Mouse (Mus musculus): ENCODE results near the gene H3f3b. TPM values are rescaled to one million over a fixed set of nuclear protein-coding genes. Genes with fewer than 3 reads are reported as not detected.
"Not testable (repeated sequence)": the region's sequence is repeated elsewhere in the genome, so short reads cannot be mapped to it uniquely, and the experiment has no call there.

H3f3b gene
- total RNA-seq, 2 experiments from 2014 or later, result 320 to 336 TPM

DNA sequence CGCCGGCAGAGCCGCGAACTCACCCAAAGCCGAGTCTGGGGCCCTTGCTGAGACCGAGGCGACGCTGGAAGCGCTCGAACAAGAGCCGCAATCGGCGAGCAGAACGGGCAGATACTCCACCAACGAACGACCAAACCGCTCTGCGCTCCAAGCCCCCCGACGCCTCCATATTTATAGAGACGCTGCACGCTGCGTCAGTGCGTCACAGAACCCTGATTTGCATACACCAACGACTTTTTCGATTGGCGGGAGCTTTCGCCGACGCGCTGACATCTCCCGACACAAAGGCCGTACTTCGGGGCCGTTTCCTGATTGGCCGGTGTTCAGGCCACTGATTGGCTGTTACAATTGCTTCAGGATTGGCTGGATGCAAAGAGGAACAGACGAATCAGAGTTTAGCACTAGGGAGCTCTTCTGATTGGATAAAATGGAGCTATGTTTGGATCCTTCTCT, 3.4 kb downstream of the H3f3b start:
- intact Hi-C loops (cut with DNase I), result no loop called here
- peak; percentile 96 to 98 for DNase-seq (ENCODE audit: extremely low spot score in 1 of 2, low spot score in 2 of 2)

DNA sequence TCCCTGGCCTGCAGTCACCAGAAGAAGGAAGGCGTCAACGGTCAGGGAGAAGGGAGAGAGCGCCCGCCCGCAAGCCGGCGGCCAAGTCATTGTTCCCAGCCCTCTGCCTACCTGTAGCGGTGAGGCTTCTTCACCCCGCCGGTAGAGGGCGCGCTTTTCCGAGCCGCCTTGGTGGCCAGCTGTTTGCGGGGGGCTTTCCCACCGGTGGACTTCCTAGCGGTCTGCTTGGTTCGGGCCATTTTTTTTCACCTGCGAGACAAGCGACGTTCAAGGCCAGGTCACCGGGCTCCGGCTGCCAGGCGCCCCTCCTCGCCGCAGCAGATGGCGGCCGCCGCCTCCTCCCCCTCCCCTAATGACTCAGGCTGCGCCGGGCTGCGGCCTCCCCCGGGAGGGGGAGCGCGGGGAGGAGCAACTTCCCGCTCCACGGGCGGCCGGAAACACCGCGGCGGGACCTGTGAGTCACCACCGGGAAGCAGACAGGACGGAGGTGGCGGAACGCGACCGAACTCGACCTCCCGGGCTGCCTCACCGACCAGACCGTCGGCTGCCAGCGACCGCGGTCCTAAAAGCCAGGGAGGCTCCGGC, 3.9 kb downstream of the H3f3b start:
- DNase-seq (ENCODE audit: extremely low spot score in 1 of 2, low spot score in 2 of 2), result peak; percentile 60 to 92
- intact Hi-C loops (cut with DNase I), result no loop called here

DNA sequence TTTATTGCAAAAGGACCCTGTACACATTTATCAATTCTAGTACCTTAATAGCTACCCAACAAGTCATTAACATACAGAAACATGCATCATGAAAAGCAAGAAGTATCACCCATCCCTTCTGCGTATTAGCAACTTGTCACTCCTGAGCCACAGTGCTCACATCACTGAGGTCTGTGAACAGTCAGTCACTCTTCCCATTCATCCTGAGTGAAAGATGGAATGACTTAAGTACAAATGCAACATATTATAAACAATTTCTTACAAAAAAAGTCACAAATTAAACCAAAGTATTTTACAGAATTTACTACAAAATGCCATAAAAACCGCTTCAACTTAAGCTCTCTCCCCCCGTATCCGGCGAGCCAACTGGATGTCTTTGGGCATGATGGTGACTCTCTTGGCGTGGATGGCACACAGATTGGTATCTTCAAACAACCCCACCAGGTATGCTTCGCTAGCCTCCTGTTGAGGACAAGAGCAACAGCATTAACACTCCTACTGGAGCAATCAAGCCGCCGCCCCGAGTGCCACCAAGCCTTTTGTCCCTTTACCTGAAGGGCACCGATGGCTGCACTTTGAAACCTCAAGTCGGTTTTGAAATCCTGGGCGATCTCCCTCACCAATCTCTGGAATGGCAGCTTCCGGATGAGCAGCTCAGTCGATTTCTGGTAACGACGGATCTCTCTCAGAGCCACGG, 4.5 kb downstream of the H3f3b start:
- DNase-seq (ENCODE audit: extremely low spot score in 1 of 2, low spot score in 2 of 2); intact Hi-C loops (cut with DNase I): not testable (repeated sequence)

DNA sequence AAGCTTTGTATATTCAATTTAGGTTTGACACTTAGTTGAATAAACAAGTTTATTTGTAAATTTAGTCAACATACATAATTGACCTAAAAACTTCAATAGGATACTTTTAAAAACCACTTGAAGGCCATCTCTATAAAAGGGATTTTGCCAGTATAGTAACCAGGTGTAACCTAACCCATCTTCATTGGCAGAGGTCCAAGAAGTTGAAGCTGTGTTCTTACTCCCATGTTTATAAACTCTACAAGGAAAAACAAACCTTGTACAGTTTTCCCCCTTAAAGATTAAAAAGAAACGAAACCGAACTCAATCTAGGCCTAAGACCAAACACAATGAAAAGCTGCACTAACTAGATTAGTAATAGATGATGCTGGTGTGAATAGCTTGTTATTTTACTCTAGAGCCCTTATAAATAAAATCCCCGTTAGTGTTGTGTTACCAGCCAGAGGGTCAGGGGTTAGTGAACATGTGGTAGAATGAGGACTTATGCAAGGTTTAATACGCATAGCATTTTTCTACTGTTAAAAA, 5.4 kb downstream of the H3f3b start:
- DNase-seq (ENCODE audit: extremely low spot score in 1 of 2, low spot score in 2 of 2), result no peak
- intact Hi-C loops (cut with DNase I), result no loop called here

DNA sequence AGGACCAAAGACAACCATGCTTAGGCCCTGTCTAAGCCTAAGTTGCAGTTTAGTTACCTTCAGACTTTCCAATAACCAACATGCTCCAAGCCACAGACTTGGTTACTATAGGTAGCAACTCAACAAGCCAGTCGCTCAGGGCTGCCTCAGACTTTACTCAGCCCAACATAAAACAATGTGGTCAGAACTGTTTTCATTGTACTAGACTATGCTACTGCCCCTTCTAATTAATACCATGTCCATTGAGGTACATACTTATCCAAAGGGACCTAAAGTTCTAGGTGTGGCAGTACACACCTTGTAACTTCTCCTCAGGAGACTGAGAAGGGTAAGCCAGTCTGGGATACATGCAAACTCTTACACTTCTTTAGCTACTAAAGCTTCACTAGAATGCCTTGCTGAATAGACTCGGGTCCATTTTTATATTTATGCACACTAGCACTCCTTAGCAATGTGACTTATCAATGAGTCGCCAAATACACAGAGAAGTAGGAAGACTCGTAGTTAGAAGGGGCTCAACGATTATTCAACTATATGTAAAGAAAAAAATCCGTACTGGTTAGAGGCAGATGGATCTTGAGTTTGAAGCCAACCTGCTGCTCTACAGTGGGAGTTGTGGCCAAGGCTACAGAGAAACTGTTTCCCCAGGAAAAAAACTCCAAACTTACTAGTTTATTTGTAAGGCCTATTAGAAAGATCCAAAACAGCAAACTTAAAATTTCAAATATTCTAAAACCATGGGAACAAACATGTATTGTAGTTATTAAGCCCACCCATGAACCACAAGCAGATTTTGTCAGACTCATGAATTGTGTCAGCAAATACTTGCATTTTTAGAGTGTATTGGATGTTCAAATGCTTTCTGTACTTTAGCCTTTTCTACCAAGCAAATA, 6.2 kb downstream of the H3f3b start:
- intact Hi-C loops (cut with DNase I), result no loop called here
- no peak for DNase-seq (ENCODE audit: extremely low spot score in 1 of 2, low spot score in 2 of 2)

DNA sequence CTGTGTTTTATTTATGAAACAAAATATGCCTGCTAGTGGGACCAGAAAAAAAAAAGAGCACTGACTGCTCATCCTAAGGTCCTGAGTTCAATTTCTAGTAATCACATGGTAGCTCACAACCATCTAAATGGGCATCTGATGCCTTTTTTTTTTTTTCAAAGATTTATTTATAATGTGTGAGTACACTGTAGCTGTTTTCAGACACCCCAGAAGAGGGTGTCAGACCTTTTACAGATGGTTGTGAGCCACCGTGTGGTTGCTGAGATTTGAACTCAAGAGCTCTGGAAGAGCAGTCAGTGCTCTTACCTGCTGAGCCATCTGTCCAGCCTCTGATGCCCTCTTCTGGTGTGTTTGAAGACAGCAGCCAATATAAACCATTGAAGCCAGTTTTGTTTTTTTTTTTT, 7.2 kb downstream of the H3f3b start:
- intact Hi-C loops (cut with DNase I), result no loop called here
- no peak for DNase-seq (ENCODE audit: extremely low spot score in 1 of 2, low spot score in 2 of 2)

DNA sequence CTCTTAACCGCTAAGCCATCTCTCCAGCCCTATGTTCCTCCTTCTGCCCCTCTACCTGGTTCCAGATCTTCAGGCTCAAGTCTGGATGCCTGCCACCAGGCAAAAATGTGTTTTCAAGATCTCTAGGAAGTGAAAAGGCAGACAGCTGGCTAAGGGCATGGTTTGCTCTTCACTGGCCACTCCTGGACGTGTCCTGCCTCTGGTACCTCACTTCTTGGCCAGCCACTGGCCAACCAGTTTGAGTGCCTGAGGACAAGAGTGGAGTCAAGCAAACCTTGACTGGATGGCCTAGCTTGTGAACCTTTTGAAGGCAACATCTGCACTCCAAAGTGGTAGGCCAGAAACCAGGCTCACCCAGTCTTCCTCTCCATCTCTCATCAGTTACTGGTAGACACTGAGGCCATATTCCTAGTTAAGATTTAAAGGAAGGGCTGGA, 7.8 kb downstream of the H3f3b start:
- peak in 1 of 2 experiments; percentile 54 for DNase-seq (ENCODE audit: extremely low spot score in 1 of 2, low spot score in 2 of 2)

DNA sequence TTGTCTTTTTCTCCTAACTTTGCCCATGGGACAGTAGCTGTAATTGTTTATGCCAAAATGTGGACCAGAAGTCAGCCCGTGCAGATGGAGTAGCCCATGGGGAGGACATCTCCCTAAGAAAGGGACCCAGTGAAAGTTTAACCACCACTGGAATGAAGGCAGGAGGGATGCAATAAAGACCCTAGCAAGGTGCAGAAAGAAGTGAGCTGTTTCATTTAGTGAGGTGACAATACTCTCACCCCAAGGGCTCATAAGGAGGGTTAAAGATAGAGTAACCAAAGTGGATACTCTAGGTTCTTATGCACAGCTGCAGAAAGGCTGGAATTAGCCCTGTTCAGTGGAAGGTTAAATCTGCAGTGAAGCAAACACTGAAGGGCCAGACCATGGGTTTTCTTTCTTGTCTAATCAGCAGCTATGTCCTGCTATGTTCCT, 8.4 kb downstream of the H3f3b start:
- intact Hi-C loops (cut with DNase I), result no loop called here

More for the DNA sequence above, 7.8 kb downstream of the H3f3b start:
- intact Hi-C loops (cut with DNase I), result no loop called here

DNA sequence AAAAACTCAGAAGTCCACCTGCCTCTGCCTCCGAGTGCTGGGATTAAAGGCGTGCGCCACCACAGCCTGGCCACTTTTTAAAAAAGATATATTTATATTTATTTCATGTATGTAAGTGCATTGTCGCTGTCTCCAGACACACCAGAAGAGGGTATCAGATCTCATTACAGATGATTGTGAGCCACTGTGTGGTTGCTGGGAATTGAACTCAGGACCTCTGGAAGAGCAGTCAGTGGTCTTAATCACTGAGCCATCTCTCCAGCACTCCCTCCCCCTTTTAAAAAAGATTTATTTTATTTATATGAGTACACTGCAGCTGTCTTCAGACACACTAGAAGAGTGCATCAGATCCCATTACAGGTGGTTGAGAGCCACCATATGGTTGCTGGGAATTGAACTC, 8.9 kb downstream of the H3f3b start:
- DNase-seq (ENCODE audit: extremely low spot score in 1 of 2, low spot score in 2 of 2), result not testable (repeated sequence)

More for the DNA sequence above, 8.4 kb downstream of the H3f3b start:
- no peak for DNase-seq (ENCODE audit: extremely low spot score in 1 of 2, low spot score in 2 of 2)

DNA sequence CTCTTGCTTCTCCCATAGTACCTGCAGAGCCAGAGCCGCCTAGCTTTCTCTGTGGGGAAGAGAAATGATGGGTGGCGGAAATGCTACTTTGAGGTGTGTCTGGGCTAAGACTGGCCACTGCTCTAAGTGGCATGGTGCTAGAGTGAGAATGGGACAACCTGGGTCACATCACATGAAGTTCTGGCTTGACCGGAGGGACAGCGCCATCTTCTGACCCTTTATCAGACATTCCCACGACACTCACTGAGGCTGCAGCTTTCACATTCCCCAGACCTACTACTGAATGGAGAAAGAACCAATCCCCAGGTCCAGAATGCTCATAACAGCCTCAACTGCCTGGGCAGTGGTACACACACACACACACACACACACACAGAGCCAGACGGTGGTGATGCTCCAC, 9.7 kb downstream of the H3f3b start:
- intact Hi-C loops (cut with DNase I), result no loop called here
- peak in 1 of 2 experiments; percentile 46 for DNase-seq (ENCODE audit: extremely low spot score in 1 of 2, low spot score in 2 of 2)

More for the DNA sequence above, 8.9 kb downstream of the H3f3b start:
- intact Hi-C loops (cut with DNase I), result not testable (repeated sequence)

DNA sequence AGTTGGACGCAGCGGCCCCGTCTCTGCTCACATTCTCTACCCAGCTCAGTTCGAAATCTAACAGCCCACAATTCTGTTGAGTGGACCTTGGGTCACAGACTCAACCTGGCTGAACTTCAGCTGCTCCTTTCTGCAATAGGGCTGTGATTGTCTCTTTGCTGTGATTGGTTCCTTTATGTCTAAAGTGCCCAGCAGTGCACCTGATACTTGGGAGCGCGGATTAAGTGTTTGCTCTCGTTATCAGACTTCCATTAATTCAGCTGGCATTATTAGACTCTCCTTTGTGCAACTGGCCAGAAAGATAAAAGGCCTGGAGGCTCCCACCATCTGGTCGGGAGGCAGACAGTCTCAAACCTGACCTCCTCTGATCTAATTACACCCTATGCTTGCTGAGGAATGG, 12.9 kb downstream of the H3f3b start:
- intact Hi-C loops (cut with DNase I), result no loop called here

DNA sequence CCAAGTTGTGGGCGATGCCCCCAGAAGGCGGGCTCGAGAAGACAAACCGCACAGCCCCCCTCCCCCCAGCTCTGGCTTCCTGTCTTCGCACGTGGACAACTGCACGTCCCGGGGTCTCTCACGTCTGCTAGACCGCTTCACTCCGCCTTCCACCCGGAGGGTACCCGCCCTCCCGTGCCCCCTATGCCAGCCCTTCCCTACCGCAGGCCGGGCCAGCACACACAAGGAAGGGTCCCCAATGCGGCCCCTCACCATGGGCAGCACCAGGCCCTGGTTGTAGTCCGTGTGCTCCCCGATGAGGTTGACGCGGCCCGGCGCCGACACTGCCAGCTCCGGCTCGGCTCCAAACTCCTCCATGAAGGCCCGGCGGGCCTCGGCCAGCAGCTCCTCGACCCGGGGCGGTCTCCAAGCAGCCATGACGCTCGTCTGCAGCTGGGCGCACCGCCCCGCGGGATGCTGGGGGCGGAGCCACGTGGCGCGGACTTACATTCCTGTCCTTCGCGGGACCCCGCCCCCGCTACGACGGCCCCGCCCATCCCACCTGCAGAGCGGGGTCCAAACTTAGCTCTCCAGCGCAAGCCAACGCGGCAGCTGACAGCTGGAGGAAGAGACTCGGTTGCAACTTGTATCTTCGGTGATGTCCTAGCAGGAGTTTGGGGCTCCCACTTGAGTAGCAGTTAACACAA, 15.4 kb downstream of the H3f3b start, which contains the start of gene Galk1:
Galk1 (minus strand) TSS at position 458 of the 686 bp plus-strand sequence.
- intact Hi-C loops (cut with DNase I), result no loop called here
- peak; percentile 59 to 95 for DNase-seq (ENCODE audit: extremely low spot score in 1 of 2, low spot score in 2 of 2)

More for the DNA sequence above, 12.9 kb downstream of the H3f3b start:
- no peak for DNase-seq (ENCODE audit: extremely low spot score in 1 of 2, low spot score in 2 of 2)

DNA sequence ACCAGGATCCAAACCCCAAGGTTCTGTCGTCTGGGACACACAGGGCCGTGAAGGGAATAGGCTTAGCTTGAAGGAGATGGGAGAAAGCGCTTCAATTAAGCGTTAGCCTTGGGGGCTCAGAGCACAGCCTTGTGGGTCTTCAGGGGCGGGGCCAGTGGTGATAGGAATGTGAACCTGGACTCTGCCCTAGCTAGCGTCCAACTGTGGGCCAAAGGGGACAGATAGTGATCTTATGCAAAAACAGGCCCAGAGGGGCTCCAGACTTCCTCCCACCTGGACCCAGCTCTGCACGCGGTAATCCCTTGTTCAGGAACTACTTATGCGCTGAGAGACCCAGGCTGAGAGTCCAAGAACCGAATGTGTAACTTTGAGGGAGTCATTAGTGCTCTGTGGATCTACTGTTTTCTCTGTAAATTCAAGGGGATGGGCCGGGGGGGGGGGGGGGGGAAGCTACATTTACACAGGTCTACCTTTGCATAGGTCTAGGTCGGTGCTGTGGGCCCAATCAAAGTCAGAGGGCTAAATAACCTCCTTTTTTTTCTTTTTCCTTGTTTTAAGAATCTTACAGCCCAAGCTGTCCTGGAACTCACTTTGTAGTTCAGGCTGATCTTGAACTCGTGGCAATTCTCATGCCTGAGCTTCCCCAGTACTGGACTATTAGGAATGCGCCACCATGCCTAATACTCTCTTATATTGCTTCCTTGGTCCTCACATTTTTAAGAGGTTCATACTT, 16.1 kb downstream of the H3f3b start:
- intact Hi-C loops (cut with DNase I), result no loop called here
- no peak for DNase-seq (ENCODE audit: extremely low spot score in 1 of 2, low spot score in 2 of 2)

DNA sequence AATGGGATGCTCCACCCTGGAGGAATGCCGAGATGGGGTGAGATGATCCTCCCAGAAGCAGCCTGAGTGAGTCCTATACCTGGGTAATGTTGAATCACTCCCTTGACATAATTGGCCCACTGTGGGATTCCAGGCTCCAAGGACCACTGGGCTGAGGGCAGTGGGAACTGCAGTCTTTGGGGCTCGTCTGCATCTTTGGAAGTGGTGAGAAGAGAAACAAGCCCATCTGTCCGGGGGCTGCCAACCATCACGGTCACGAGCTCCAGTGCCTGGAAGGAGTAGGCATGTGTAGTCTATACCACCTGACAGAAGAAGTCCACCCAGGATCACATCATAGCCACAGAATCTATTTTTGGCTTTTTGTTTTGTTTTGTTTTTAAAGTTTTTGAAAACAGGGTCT, 16.8 kb downstream of the H3f3b start:
- DNase-seq (ENCODE audit: extremely low spot score in 1 of 2, low spot score in 2 of 2), result no peak
- intact Hi-C loops (cut with DNase I), result no loop called here

DNA sequence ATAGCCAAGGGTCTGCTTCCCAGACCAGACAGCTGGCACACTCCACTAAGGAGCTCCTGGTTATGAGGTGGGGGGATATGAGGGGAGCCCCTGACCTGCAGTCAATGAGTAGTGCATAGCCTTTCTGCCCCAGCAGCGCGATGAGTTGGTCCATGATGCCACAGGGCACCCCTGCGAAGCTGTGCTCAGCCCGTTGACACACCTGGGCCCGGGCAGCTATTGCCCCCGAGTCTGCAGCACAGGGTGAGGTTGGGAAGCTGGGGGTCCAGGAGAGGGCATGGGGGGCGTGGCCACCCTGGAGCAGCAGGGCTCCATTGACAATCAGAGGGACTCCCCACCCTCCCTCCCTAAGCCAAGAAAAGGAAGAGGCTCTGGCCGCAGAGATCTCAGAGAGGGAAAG, 17.6 kb downstream of the H3f3b start:
- intact Hi-C loops (cut with DNase I), result no loop called here
- DNase-seq (ENCODE audit: extremely low spot score in 1 of 2, low spot score in 2 of 2), result no peak

DNA sequence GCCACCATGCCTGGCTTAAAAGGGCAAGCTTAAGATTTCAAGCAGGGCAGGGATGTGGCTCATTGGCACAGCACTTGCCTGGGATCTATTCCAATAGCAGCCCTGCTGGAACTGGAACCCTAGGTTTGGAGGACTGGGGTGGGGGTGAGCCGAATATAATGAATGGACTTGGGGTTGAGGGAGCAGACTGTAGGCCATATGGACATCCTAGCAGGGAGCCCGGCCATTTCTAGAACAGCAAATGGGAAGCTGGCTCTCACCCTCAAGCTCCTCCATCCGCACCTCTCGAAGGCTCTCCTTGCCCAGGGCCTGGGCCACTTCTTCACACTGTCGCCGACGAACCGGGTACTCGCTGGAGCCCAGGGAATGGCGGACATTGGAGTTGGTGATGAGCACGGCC, 18.1 kb downstream of the H3f3b start:
- intact Hi-C loops (cut with DNase I), result no loop called here
- DNase-seq (ENCODE audit: extremely low spot score in 1 of 2, low spot score in 2 of 2), result no peak

DNA sequence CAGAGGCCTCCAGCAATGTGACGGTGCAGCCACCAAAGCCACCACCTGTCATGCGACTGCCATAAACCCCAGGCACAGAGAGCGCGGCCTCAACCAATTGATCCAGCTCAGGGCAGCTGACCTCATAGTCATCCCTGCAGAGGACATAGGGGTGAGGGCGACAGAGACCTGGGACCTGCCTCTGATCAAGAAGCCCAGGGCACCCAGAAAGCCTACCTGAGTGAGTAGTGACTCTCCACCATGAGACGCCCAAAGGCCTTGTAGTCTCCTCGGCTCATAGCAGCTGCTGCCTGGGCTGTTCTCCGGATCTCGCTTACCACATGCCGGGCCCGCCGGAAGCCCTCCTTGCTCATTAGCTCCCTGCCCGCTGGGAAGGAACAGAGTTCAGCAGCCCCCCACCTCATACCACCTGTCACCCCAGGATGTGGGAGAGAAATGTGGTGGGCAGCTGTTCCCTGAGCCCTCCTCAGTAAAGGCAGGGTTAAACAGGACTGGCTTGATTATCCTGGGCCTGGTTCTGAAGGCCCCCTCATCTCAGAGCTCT, 18.9 kb downstream of the H3f3b start:
- no peak for DNase-seq (ENCODE audit: extremely low spot score in 1 of 2, low spot score in 2 of 2)

DNA sequence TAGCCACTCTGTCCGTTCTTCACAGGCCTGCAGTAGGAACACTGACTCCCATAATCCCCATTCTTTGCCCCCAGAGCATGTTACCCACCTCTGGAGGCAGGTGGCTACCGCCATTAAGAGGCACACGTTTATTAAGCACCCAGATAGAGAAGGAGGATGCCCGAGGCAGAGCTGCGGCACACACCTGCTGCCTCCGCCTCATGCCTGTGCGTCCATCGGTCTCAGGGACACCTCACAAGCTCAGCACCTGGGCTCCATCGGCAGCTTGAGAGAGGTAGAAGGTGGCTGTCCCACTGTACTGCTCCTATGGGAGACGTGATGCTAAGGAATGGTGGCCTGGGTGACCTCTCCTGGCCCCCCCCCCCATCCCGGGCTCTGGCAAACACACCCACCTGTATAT, 19.4 kb downstream of the H3f3b start:
- intact Hi-C loops (cut with DNase I), result no loop called here
- no peak for DNase-seq (ENCODE audit: extremely low spot score in 1 of 2, low spot score in 2 of 2)

More for the DNA sequence above, 18.9 kb downstream of the H3f3b start:
- intact Hi-C loops (cut with DNase I), result no loop called here

All from left cerebral cortex, postnatal 10 days (tissue).